Mouse (Mus musculus) kidney, embryonic 15.5 days (tissue): ENCODE results near the gene Hsdl2. TPM values are rescaled to one million over a fixed set of nuclear protein-coding genes. Genes with fewer than 3 reads are reported as not detected.

Experiments used
- ATAC-seq: fragments of 200-750 bp; cut with Nextera tagmentation; replicated peaks from 2 replicates; pipeline ENCODE4 v1.8.0; 2017; ENCODE audit warnings: moderate TSS enrichment; ENCODE audit not compliant: low FRiP score
- H3K27ac ChIP-seq: fragments of 300-500 bp; sonication (generic); 2 replicates; pipeline ENCODE4 v1.5.1; 2015; ENCODE audit warnings: mild to moderate bottlenecking, inconsistent platforms
- H3K27me3 ChIP-seq: fragments of 300-500 bp; sonication (generic); 2 replicates; pipeline ENCODE4 v1.6.1; 2015; ENCODE audit warnings: inconsistent platforms
- H3K36me3 ChIP-seq: fragments of 300-500 bp; sonication (generic); 2 replicates; pipeline ENCODE4 v1.6.1; 2015; ENCODE audit warnings: inconsistent platforms
- H3K4me1 ChIP-seq: fragments of 300-500 bp; sonication (generic); 2 replicates; pipeline ENCODE4 v1.6.1; 2015; ENCODE audit warnings: inconsistent platforms
- H3K4me2 ChIP-seq: fragments of 300-500 bp; sonication (generic); 2 replicates; pipeline ENCODE4 v1.6.1; 2015; ENCODE audit warnings: moderate library complexity, mild to moderate bottlenecking, inconsistent platforms
- H3K4me3 ChIP-seq: fragments of 300-500 bp; sonication (generic); replicated peaks from 2 replicates; pipeline ENCODE4 v1.5.1; 2015; ENCODE audit warnings: mild to moderate bottlenecking, inconsistent platforms
- H3K9ac ChIP-seq: fragments of 300-500 bp; sonication (generic); 2 replicates; pipeline ENCODE4 v1.6.1; 2015; ENCODE audit warnings: mild to moderate bottlenecking, inconsistent platforms
- H3K9me3 ChIP-seq: fragments of 300-500 bp; sonication (generic); replicated peaks from 2 replicates; pipeline ENCODE4 v1.6.1; 2016; ENCODE audit warnings: inconsistent platforms
- WGBS: fragments of 180-500 bp; shearing (Covaris S2); methylation state at CpG from one replicate; pipeline ENCODE4 v1.1.7; 2015; ENCODE audit warnings: mixed read lengths; 5-methylcytosine and 5-hydroxymethylcytosine counted together
- polyA plus RNA-seq: library from polyadenylated mRNA; unstranded; fragments of >200 nt; fragmentation: Nextera tagmentation; extraction: Ambion mirVana; gene quantifications from 2 replicates; pipeline ENCODE4 v1.2.1, GENCODE M21; 2015

Gene Hsdl2
- polyA plus RNA-seq, 1 experiment from 2014 or later: 24.1 TPM

GRCm38 (mm10) chr4:59634532-59634931 is 53.2 kb downstream of the Hsdl2 start:
- Histone ChIP-seq H3K4me3 (no peak overlapping the region), H3K4me2 (no peak overlapping the region), H3K4me1 (peaks cover 23% of the 10 kb centered on the region), H3K9ac (no peak overlapping the region), H3K36me3 (no peaks in the 10 kb centered on the region), H3K27ac (no peak overlapping the region), H3K27me3 (no peaks in the 10 kb centered on the region), H3K9me3 (no peaks in the 10 kb centered on the region)
- 89% methylated on average over 1 of the region's 1 CpGs for WGBS
- ATAC-seq: no peak

- no peak overlapping the region for H3K4me3 ChIP-seq
- H3K4me1 ChIP-seq: peaks cover 50% of the 10 kb centered on the region
- no peak overlapping the region for H3K4me2 ChIP-seq
- H3K9me3 ChIP-seq: no peaks in the 10 kb centered on the region
- no peaks in the 10 kb centered on the region for H3K36me3 ChIP-seq
- H3K9ac ChIP-seq: no peak overlapping the region
- ATAC-seq: no peak
- H3K27ac ChIP-seq: peak overlapping the region; percentile 54
- no peaks in the 10 kb centered on the region for H3K27me3 ChIP-seq
Measured at GRCm38 (mm10) chr4:59639163-59639562, 57.8 kb downstream of the Hsdl2 start.

- no peaks in the 10 kb centered on the region for H3K9me3 ChIP-seq
- H3K4me3 ChIP-seq: no peak overlapping the region
- H3K9ac ChIP-seq: no peak overlapping the region
- no peak for ATAC-seq
- WGBS: 79% methylated on average over 2 of the region's 2 CpGs
- no peak overlapping the region for H3K27ac ChIP-seq
- H3K4me1 ChIP-seq: peaks cover 51% of the 10 kb centered on the region
- H3K27me3 ChIP-seq: no peaks in the 10 kb centered on the region
- H3K4me2 ChIP-seq: no peak overlapping the region
- no peaks in the 10 kb centered on the region for H3K36me3 ChIP-seq
Measured at GRCm38 (mm10) chr4:59640720-59641119, 59.4 kb downstream of the Hsdl2 start.

GRCm38 (mm10) chr4:59642039-59642438 is 60.7 kb downstream of the Hsdl2 start:
- peak overlapping the region; percentile 63 for H3K27ac ChIP-seq
- H3K4me3 ChIP-seq: no peak overlapping the region
- H3K36me3 ChIP-seq: no peaks in the 10 kb centered on the region
- H3K4me1 ChIP-seq: peaks cover 48% of the 10 kb centered on the region
- H3K4me2 ChIP-seq: no peak overlapping the region
- H3K27me3 ChIP-seq: no peaks in the 10 kb centered on the region
- WGBS: 73% methylated on average over 3 of the region's 3 CpGs
- H3K9me3 ChIP-seq: no peaks in the 10 kb centered on the region
- no peak overlapping the region for H3K9ac ChIP-seq
- no peak for ATAC-seq

- Histone ChIP-seq H3K4me2 (no peak overlapping the region), H3K9ac (no peak overlapping the region), H3K36me3 (no peaks in the 10 kb centered on the region), H3K4me3 (no peak overlapping the region), H3K4me1 (peaks cover 48% of the 10 kb centered on the region), H3K9me3 (no peaks in the 10 kb centered on the region), H3K27ac (no peak overlapping the region), H3K27me3 (no peaks in the 10 kb centered on the region)
- peak; percentile 57; the same call in 1 of the 2 replicates for ATAC-seq
- 65% methylated on average over 2 of the region's 2 CpGs for WGBS
Measured at GRCm38 (mm10) chr4:59642657-59643056, 61.3 kb downstream of the Hsdl2 start.

GRCm38 (mm10) chr4:59644431-59644830 is 63.1 kb downstream of the Hsdl2 start:
- WGBS: 74% methylated on average over 3 of the region's 3 CpGs
- H3K4me3 ChIP-seq: no peak overlapping the region
- H3K4me2 ChIP-seq: no peak overlapping the region
- no peaks in the 10 kb centered on the region for H3K36me3 ChIP-seq
- no peaks in the 10 kb centered on the region for H3K9me3 ChIP-seq
- H3K9ac ChIP-seq: no peak overlapping the region
- no peak for ATAC-seq
- peaks cover 39% of the 10 kb centered on the region for H3K4me1 ChIP-seq
- H3K27ac ChIP-seq: no peak overlapping the region; the same call in 1 of the 2 replicates
- H3K27me3 ChIP-seq: no peaks in the 10 kb centered on the region

GRCm38 (mm10) chr4:59644992-59645391 is 63.6 kb downstream of the Hsdl2 start:
- Histone ChIP-seq H3K4me2 (no peak overlapping the region), H3K27me3 (no peaks in the 10 kb centered on the region), H3K36me3 (no peaks in the 10 kb centered on the region), H3K27ac (no peak overlapping the region), H3K9ac (no peak overlapping the region), H3K4me3 (no peak overlapping the region), H3K4me1 (peaks cover 36% of the 10 kb centered on the region), H3K9me3 (no peaks in the 10 kb centered on the region)
- no peak for ATAC-seq
- WGBS: 66% methylated on average over 4 of the region's 4 CpGs

- H3K27me3 ChIP-seq: no peaks in the 10 kb centered on the region
- no peaks in the 10 kb centered on the region for H3K9me3 ChIP-seq
- no peak overlapping the region for H3K27ac ChIP-seq
- H3K9ac ChIP-seq: no peak overlapping the region
- H3K4me3 ChIP-seq: no peak overlapping the region
- no peaks in the 10 kb centered on the region for H3K36me3 ChIP-seq
- ATAC-seq: no peak
- H3K4me2 ChIP-seq: no peak overlapping the region
- peaks cover 33% of the 10 kb centered on the region for H3K4me1 ChIP-seq
- WGBS: 83% methylated on average over 2 of the region's 2 CpGs
Measured at GRCm38 (mm10) chr4:59645610-59646009, 64.2 kb downstream of the Hsdl2 start.

- Histone ChIP-seq H3K4me3 (no peak overlapping the region), H3K36me3 (no peaks in the 10 kb centered on the region), H3K9ac (no peak overlapping the region), H3K27me3 (no peaks in the 10 kb centered on the region), H3K4me2 (no peak overlapping the region), H3K4me1 (peaks cover 30% of the 10 kb centered on the region), H3K27ac (no peak overlapping the region), H3K9me3 (no peaks in the 10 kb centered on the region)
- 90% methylated on average over 10 of the region's 10 CpGs for WGBS
- ATAC-seq: no peak
Measured at GRCm38 (mm10) chr4:59646020-59646696, 64.8 kb downstream of the Hsdl2 start.

GRCm38 (mm10) chr4:59649119-59649518 is 67.8 kb downstream of the Hsdl2 start:
- H3K27me3 ChIP-seq: no peaks in the 10 kb centered on the region
- no peaks in the 10 kb centered on the region for H3K9me3 ChIP-seq
- ATAC-seq: no peak
- no peaks in the 10 kb centered on the region for H3K36me3 ChIP-seq
- H3K4me2 ChIP-seq: no peak overlapping the region
- 84% methylated on average over 5 of the region's 5 CpGs for WGBS
- peaks cover 6% of the 10 kb centered on the region for H3K4me1 ChIP-seq
- H3K27ac ChIP-seq: no peak overlapping the region
- H3K4me3 ChIP-seq: no peak overlapping the region
- H3K9ac ChIP-seq: no peak overlapping the region

GRCm38 (mm10) chr4:59652166-59652681 is 70.9 kb downstream of the Hsdl2 start:
- H3K9ac ChIP-seq: no peak overlapping the region
- WGBS: 79% methylated on average over 1 of the region's 1 CpGs
- H3K27me3 ChIP-seq: no peaks in the 10 kb centered on the region
- H3K4me3 ChIP-seq: no peak overlapping the region
- H3K4me2 ChIP-seq: no peak overlapping the region
- no peaks in the 10 kb centered on the region for H3K4me1 ChIP-seq
- ATAC-seq: no peak
- H3K27ac ChIP-seq: no peak overlapping the region
- no peaks in the 10 kb centered on the region for H3K36me3 ChIP-seq
- no peaks in the 10 kb centered on the region for H3K9me3 ChIP-seq

- no peaks in the 10 kb centered on the region for H3K27me3 ChIP-seq
- no peaks in the 10 kb centered on the region for H3K36me3 ChIP-seq
- no peaks in the 10 kb centered on the region for H3K4me1 ChIP-seq
- ATAC-seq: no peak
- H3K4me2 ChIP-seq: no peak overlapping the region
- 80% methylated on average over 5 of the region's 5 CpGs for WGBS
- H3K4me3 ChIP-seq: no peak overlapping the region
- no peak overlapping the region for H3K9ac ChIP-seq
- no peaks in the 10 kb centered on the region for H3K9me3 ChIP-seq
- H3K27ac ChIP-seq: no peak overlapping the region
Measured at GRCm38 (mm10) chr4:59656061-59656642, 74.8 kb downstream of the Hsdl2 start.
